Mouse (Mus musculus): ENCODE measurements around the gene BC025920. TPM values are rescaled to one million over a fixed set of nuclear protein-coding genes. Genes with fewer than 3 reads are reported as not detected.

BC025920 gene
- total RNA-seq, 1 experiment from 2014 or later, result 2.9 TPM

- peak; percentile 37 to 38 for ATAC-seq (replicated peaks in 1 of 2; ENCODE audit: insufficient read depth in 1 of 2, low FRiP score in 2 of 2, low TSS enrichment in 1 of 2, low read depth in 1 of 2, poor library complexity in 2 of 2, severe bottlenecking in 2 of 2)
Measured at GRCm38 (mm10) chr10:81570831-81571500, 35.1 kb upstream of the BC025920 start.

- peak; percentile 91 to 95 for ATAC-seq (replicated peaks in 1 of 2; ENCODE audit: insufficient read depth in 1 of 2, low FRiP score in 2 of 2, low TSS enrichment in 1 of 2, low read depth in 1 of 2, poor library complexity in 2 of 2, severe bottlenecking in 2 of 2)
Measured at GRCm38 (mm10) chr10:81571501-81571876, 34.6 kb upstream of the BC025920 start.

- ATAC-seq (replicated peaks in 1 of 2; ENCODE audit: insufficient read depth in 1 of 2, low FRiP score in 2 of 2, low TSS enrichment in 1 of 2, low read depth in 1 of 2, poor library complexity in 2 of 2, severe bottlenecking in 2 of 2), result no peak
Measured at GRCm38 (mm10) chr10:81572133-81572671, 33.9 kb upstream of the BC025920 start.

- ATAC-seq (replicated peaks in 1 of 2; ENCODE audit: insufficient read depth in 1 of 2, low FRiP score in 2 of 2, low TSS enrichment in 1 of 2, low read depth in 1 of 2, poor library complexity in 2 of 2, severe bottlenecking in 2 of 2), result no peak
Measured at GRCm38 (mm10) chr10:81572975-81573374, 33.1 kb upstream of the BC025920 start.

GRCm38 (mm10) chr10:81574081-81575056 lies 31.7 kb upstream of the BC025920 start, which contains the start of gene Tle2:
Gene Tle2, plus strand, starts transcription at chr10:81574561.
- no peak for ATAC-seq (replicated peaks in 1 of 2; ENCODE audit: insufficient read depth in 1 of 2, low FRiP score in 2 of 2, low TSS enrichment in 1 of 2, low read depth in 1 of 2, poor library complexity in 2 of 2, severe bottlenecking in 2 of 2)

GRCm38 (mm10) chr10:81575208-81575631 lies 30.9 kb upstream of the BC025920 start:
- ATAC-seq (replicated peaks in 1 of 2; ENCODE audit: insufficient read depth in 1 of 2, low FRiP score in 2 of 2, low TSS enrichment in 1 of 2, low read depth in 1 of 2, poor library complexity in 2 of 2, severe bottlenecking in 2 of 2), result no peak

GRCm38 (mm10) chr10:81575695-81576094 lies 30.4 kb upstream of the BC025920 start:
- no peak for ATAC-seq (replicated peaks in 1 of 2; ENCODE audit: insufficient read depth in 1 of 2, low FRiP score in 2 of 2, low TSS enrichment in 1 of 2, low read depth in 1 of 2, poor library complexity in 2 of 2, severe bottlenecking in 2 of 2)

- ATAC-seq (replicated peaks in 1 of 2; ENCODE audit: insufficient read depth in 1 of 2, low FRiP score in 2 of 2, low TSS enrichment in 1 of 2, low read depth in 1 of 2, poor library complexity in 2 of 2, severe bottlenecking in 2 of 2), result peak in 1 of 2 experiments; percentile 26; a peak in 2 of 4 replicates
Measured at GRCm38 (mm10) chr10:81579967-81580366, 26.1 kb upstream of the BC025920 start.

GRCm38 (mm10) chr10:81580441-81581070 lies 25.5 kb upstream of the BC025920 start:
- ATAC-seq (replicated peaks in 1 of 2; ENCODE audit: insufficient read depth in 1 of 2, low FRiP score in 2 of 2, low TSS enrichment in 1 of 2, low read depth in 1 of 2, poor library complexity in 2 of 2, severe bottlenecking in 2 of 2), result peak; percentile 79 to 82

GRCm38 (mm10) chr10:81583347-81583746 lies 22.7 kb upstream of the BC025920 start:
- no peak for ATAC-seq (replicated peaks in 1 of 2; ENCODE audit: insufficient read depth in 1 of 2, low FRiP score in 2 of 2, low TSS enrichment in 1 of 2, low read depth in 1 of 2, poor library complexity in 2 of 2, severe bottlenecking in 2 of 2)

GRCm38 (mm10) chr10:81588739-81589138 lies 17.3 kb upstream of the BC025920 start:
- ATAC-seq (replicated peaks in 1 of 2; ENCODE audit: insufficient read depth in 1 of 2, low FRiP score in 2 of 2, low TSS enrichment in 1 of 2, low read depth in 1 of 2, poor library complexity in 2 of 2, severe bottlenecking in 2 of 2), result no peak

GRCm38 (mm10) chr10:81591846-81592245 lies 14.2 kb upstream of the BC025920 start:
- no peak for ATAC-seq (replicated peaks in 1 of 2; ENCODE audit: insufficient read depth in 1 of 2, low FRiP score in 2 of 2, low TSS enrichment in 1 of 2, low read depth in 1 of 2, poor library complexity in 2 of 2, severe bottlenecking in 2 of 2)

- ATAC-seq (replicated peaks in 1 of 2; ENCODE audit: insufficient read depth in 1 of 2, low FRiP score in 2 of 2, low TSS enrichment in 1 of 2, low read depth in 1 of 2, poor library complexity in 2 of 2, severe bottlenecking in 2 of 2), result no peak
Measured at GRCm38 (mm10) chr10:81592631-81593030, 13.4 kb upstream of the BC025920 start.

- ATAC-seq (replicated peaks in 1 of 2; ENCODE audit: insufficient read depth in 1 of 2, low FRiP score in 2 of 2, low TSS enrichment in 1 of 2, low read depth in 1 of 2, poor library complexity in 2 of 2, severe bottlenecking in 2 of 2), result no peak
Measured at GRCm38 (mm10) chr10:81593223-81593622, 12.8 kb upstream of the BC025920 start.

GRCm38 (mm10) chr10:81593935-81594334 lies 12.1 kb upstream of the BC025920 start:
- no peak for ATAC-seq (replicated peaks in 1 of 2; ENCODE audit: insufficient read depth in 1 of 2, low FRiP score in 2 of 2, low TSS enrichment in 1 of 2, low read depth in 1 of 2, poor library complexity in 2 of 2, severe bottlenecking in 2 of 2)

GRCm38 (mm10) chr10:81595599-81595998 lies 10.5 kb upstream of the BC025920 start:
- no peak for ATAC-seq (replicated peaks in 1 of 2; ENCODE audit: insufficient read depth in 1 of 2, low FRiP score in 2 of 2, low TSS enrichment in 1 of 2, low read depth in 1 of 2, poor library complexity in 2 of 2, severe bottlenecking in 2 of 2)

GRCm38 (mm10) chr10:81596611-81597010 lies 9.5 kb upstream of the BC025920 start:
- no peak for ATAC-seq (replicated peaks in 1 of 2; ENCODE audit: insufficient read depth in 1 of 2, low FRiP score in 2 of 2, low TSS enrichment in 1 of 2, low read depth in 1 of 2, poor library complexity in 2 of 2, severe bottlenecking in 2 of 2)
